Mouse (Mus musculus) liver, postnatal 0 days (tissue): Measurements from ENCODE around the gene Gm20388. TPM values are rescaled to one million over a fixed set of nuclear protein-coding genes. Genes with fewer than 3 reads are reported as not detected.

ENCODE experiments used
- ATAC-seq: fragments of 200-750 bp; cut with Nextera tagmentation; 2 replicates; pipeline ENCODE4 v1.8.0; 2017; ENCODE audit warnings: mild to moderate bottlenecking, moderate library complexity
- DNase-seq: peaks from one replicate; pipeline ENCODE4 v3.0.0-alpha.2; 2016
- H3K27ac ChIP-seq: fragments of 300-500 bp; sonication (generic); 2 replicates; pipeline ENCODE4 v1.5.1; 2014; ENCODE audit warnings: antibody characterized with exemption, moderate library complexity, mild to moderate bottlenecking, low read depth
- H3K27me3 ChIP-seq: fragments of 300-500 bp; sonication (generic); 2 replicates; pipeline ENCODE4 v1.6.1; 2014; ENCODE audit warnings: low read length, control low read depth, mixed read lengths; ENCODE audit not compliant: insufficient read depth
- H3K36me3 ChIP-seq: fragments of 300-500 bp; sonication (generic); replicated peaks from 2 replicates; pipeline ENCODE4 v1.6.1; 2014; ENCODE audit warnings: mild to moderate bottlenecking, control low read depth, low read length, moderate library complexity, mixed read lengths; ENCODE audit not compliant: insufficient read depth
- H3K4me1 ChIP-seq: fragments of 300-500 bp; sonication (generic); 2 replicates; pipeline ENCODE4 v1.6.1; 2014; ENCODE audit warnings: antibody characterized with exemption, mild to moderate bottlenecking, control low read depth; ENCODE audit not compliant: insufficient read depth
- H3K4me2 ChIP-seq: fragments of 300-500 bp; sonication (generic); 2 replicates; pipeline ENCODE4 v1.6.1; 2014; ENCODE audit warnings: low read depth, mild to moderate bottlenecking, low read length, moderate library complexity, mixed read lengths
- H3K4me3 ChIP-seq: fragments of 300-500 bp; sonication (generic); 2 replicates; pipeline ENCODE4 v1.5.1; 2014; ENCODE audit warnings: low read depth, low read length
- H3K9ac ChIP-seq: fragments of 300-500 bp; sonication (generic); replicated peaks from 2 replicates; pipeline ENCODE4 v1.6.1; 2014; ENCODE audit warnings: mild to moderate bottlenecking, moderate library complexity
- H3K9me3 ChIP-seq: fragments of 300-500 bp; sonication (generic); 2 replicates; pipeline ENCODE4 v1.6.1; 2016; ENCODE audit warnings: mild to moderate bottlenecking, control low read depth, low read length, mixed read lengths
- CTCF ChIP-seq: sonication (generic); IDR thresholded peaks from 2 replicates; pipeline ENCODE4 v1.5.1; 2016; ENCODE audit warnings: antibody characterized with exemption, low read depth
- EP300 ChIP-seq: IDR thresholded peaks from 2 replicates; pipeline ENCODE4 v1.6.1; 2016; ENCODE audit warnings: antibody characterized with exemption, low read depth, mild to moderate bottlenecking
- WGBS: fragments of 180-500 bp; shearing (Covaris S2); extraction: QIAGEN DNeasy Blood & Tissue Kit; methylation state at CpG from one replicate; pipeline ENCODE4 v1.1.7; 2014; ENCODE audit not compliant: insufficient replicate concordance; 5-methylcytosine and 5-hydroxymethylcytosine counted together
- polyA plus RNA-seq: library from polyadenylated mRNA; unstranded; fragments of >200 nt; fragmentation: Nextera tagmentation; extraction: Ambion mirVana; gene quantifications from 2 replicates; pipeline ENCODE4 v1.2.1, GENCODE M21; 2015

Gene Gm20388
- polyA plus RNA-seq, 1 experiment from 2014 or later, result not detected

DNA sequence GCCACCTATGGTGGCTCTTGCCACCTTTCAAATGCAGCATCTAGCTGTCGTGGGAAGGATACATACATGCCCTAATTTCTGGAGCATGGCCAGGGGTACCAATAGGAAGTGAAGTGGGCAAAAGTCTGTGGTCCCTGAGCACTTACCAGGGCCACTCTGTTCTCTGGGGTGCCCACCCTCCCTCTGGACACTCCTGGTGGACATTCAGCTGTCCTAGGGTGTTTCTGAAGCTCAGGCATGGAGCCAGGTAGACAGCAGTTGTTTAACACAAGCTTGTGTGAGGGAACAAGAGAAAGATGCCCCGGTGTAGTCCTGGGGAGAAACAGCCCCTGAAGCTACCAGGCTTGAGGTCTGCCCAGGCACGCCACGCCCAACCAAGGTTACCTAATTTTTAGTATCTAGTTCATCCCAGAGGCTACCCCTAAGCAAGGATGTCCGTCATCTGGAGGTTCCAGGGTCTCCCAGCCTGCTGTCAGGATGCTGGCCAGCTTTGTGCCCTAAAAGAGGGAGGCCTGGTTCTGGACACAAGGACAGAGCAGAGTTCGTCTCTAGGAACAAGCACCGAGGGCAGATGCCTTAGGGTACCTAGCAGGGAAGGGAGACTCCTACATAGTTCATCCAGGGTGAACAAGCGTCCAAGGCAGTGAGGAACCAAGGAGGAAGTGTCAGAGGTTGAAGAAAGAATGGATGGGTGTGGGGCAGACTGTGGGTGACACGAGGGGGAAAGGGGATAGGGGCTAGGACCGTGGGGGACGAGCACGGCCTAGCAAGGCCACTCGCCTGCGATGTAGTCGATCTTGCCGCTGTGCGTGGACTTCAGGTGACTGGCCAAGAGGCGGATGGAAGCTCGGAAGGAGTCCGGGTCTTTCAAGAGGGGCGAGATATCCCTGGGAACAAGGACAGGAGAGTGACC is 2665.3 kb downstream of the Gm20388 start:
- peaks cover 22% of the 10 kb centered on the region for H3K36me3 ChIP-seq
- DNase-seq (peak; percentile 41), ATAC-seq (peak; percentile 14)
- peak overlapping the region; percentile 70 for H3K4me3 ChIP-seq
- TF ChIP-seq EP300 (no peak), CTCF (no peak)
- peak overlapping the region; percentile 87 for H3K4me2 ChIP-seq
- peaks cover 22% of the 10 kb centered on the region for H3K4me1 ChIP-seq
- H3K9ac ChIP-seq, result peak overlapping the region; percentile 86
- WGBS, result 5% methylated on average over 21 of the region's 21 CpGs
- H3K27me3 ChIP-seq, result no peaks in the 10 kb centered on the region
- H3K27ac ChIP-seq, result peak overlapping the region; percentile 84
- no peaks in the 10 kb centered on the region for H3K9me3 ChIP-seq

DNA sequence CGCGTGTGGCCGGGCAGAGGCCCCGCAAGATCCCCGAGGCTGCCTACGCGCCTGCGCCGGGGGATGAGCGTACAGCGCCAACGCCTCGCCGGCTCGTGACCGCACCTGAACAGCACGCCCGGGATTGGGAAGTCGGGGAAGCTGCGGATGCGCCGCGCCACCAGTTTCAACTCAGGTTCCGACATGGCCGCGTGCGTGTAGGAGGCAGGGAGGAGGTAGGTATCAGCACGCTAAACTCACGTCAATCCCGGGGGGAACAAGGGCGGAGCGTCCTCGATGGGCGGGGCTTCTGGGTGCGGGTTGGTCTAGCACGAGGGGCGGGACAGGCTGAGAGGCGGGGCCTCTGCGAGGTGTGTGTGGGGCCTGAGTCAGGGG is 2666.0 kb downstream of the Gm20388 start, which contains the start of gene Aprt:
Gene Aprt, minus strand, starts transcription at position 262 of the 375 bp plus-strand sequence.
- H3K36me3 ChIP-seq, result peaks cover 16% of the 10 kb centered on the region
- H3K9me3 ChIP-seq, result no peaks in the 10 kb centered on the region
- ATAC-seq (peak; percentile 81), DNase-seq (peak; percentile 97)
- peak within 1 kb of the TSS; percentile 70 for H3K4me3 ChIP-seq
- H3K9ac ChIP-seq, result peak within 1 kb of the TSS; percentile 86
- no peaks in the 10 kb centered on the region for H3K27me3 ChIP-seq
- peaks cover 22% of the 10 kb centered on the region for H3K4me1 ChIP-seq
- under 1% methylated on average over 39 of the region's 39 CpGs for WGBS
- TF ChIP-seq CTCF (no peak), EP300 (no peak)
- peak within 1 kb of the TSS; percentile 87 for H3K4me2 ChIP-seq
- H3K27ac ChIP-seq, result peak within 1 kb of the TSS; percentile 84

DNA sequence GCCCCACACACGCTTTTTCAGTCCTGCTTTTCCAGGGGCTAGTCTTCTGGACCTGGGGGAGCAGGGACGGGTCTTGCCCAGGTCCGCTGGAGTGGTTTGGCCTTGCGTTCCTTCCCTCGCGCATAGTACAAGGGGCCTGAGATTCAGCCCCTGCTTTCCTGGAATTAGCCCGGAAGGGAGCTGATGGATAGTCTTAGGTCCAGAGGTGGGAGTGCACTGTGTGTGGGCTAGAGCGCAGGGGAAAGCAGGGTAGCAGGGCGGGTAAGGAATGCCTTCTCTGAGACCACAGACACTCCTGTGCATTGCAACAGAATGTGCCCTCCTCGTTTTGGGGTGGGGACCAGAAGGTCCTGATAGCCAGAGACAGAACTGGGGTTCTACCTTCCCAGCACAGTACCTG is 2666.5 kb downstream of the Gm20388 start:
- Histone ChIP-seq H3K4me2 (peak overlapping the region; percentile 87), H3K4me1 (peaks cover 22% of the 10 kb centered on the region), H3K36me3 (peaks cover 11% of the 10 kb centered on the region), H3K27ac (0 out of 2 replicates have a peak overlapping the region, but pooled peaks have one; percentile 9), H3K4me3 (no peak overlapping the region), H3K9me3 (no peaks in the 10 kb centered on the region), H3K27me3 (no peaks in the 10 kb centered on the region), H3K9ac (peak overlapping the region; percentile 86; the same call in 1 of the 2 replicates)
- DNase-seq (no peak), ATAC-seq (no peak)
- WGBS, result 55% methylated on average over 10 of the region's 10 CpGs
- TF ChIP-seq EP300 (no peak), CTCF (no peak)

DNA sequence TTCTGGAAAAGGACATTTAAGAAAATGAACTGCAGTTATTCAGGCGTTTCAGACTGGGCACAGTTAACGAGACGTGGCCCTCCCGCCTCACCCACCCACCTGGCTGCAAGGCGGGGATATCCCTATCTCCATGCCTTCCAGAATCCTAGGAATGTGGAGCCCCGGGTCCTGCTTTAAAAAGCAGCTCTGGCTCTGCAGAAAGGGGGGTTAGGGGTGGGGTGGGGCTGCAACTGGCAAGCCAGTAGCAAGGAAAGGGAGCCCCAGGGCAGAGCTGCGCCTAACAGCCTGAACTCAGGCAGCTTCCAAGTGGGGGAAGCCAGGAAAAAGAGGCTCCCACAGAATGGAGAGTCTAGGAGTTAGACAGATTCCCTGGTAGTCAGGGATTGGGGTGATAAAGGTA is 2668.6 kb downstream of the Gm20388 start:
- Histone ChIP-seq H3K4me1 (peaks cover 20% of the 10 kb centered on the region), H3K27me3 (no peaks in the 10 kb centered on the region), H3K9me3 (no peaks in the 10 kb centered on the region), H3K27ac (no peak overlapping the region), H3K4me2 (no peak overlapping the region), H3K4me3 (no peak overlapping the region), H3K9ac (no peak overlapping the region), H3K36me3 (no peaks in the 10 kb centered on the region; the same call in 1 of the 2 replicates)
- no peak for ATAC-seq
- TF ChIP-seq EP300, result no peak
- TF ChIP-seq CTCF, result no peak
- no peak for DNase-seq
- 75% methylated on average over 7 of the region's 7 CpGs for WGBS

DNA sequence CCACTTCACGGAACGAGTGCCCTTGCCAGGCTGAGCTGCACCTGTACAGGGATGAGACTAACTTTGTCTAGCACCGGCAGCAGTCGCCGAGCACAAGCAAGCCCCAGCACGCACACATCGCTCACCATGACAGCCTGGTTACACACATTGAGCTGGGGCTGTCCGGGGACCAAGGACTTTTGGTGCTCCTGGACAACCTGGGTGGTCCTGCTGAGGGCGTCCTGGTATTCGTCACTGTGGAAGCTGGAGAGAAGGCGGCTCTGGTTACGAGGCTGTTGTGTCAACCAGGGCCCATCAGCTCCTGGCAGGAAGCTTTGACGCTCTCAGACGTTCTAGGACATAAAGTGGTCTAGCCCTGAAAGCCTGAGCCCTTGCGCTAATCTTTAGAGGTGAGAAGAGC is 2670.3 kb downstream of the Gm20388 start:
- no peak overlapping the region for H3K27ac ChIP-seq
- H3K9ac ChIP-seq, result no peak overlapping the region
- no peak overlapping the region for H3K4me3 ChIP-seq
- no peaks in the 10 kb centered on the region for H3K27me3 ChIP-seq
- no peaks in the 10 kb centered on the region for H3K9me3 ChIP-seq
- H3K4me2 ChIP-seq, result no peak overlapping the region
- DNase-seq (no peak), ATAC-seq (no peak)
- WGBS, result 78% methylated on average over 15 of the region's 15 CpGs
- no peak for TF ChIP-seq EP300
- no peak for TF ChIP-seq CTCF
- no peaks in the 10 kb centered on the region for H3K36me3 ChIP-seq
- H3K4me1 ChIP-seq, result peaks cover 14% of the 10 kb centered on the region

DNA sequence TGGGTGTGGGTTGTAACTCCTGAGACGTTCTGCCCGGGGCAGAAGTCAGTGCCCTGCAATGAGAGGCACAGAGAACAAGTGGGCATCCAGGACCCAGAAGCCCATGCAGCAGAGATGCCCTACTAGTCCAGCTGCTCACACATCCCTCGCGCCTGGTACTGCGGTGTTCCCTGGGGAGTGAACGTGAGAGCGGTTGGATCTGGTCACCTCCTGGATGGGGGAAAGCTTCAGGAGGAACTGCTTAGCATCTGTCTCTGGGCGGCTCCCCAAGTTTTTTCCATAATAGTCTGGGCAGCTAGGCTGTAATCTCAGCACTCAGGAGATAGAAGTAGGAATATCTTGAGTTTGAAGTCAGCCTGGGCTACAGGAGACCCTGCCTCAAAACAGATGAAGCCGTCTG is 2674.3 kb downstream of the Gm20388 start:
- Histone ChIP-seq H3K4me3 (no peak overlapping the region), H3K27me3 (no peaks in the 10 kb centered on the region), H3K4me2 (no peak overlapping the region), H3K4me1 (peaks cover 13% of the 10 kb centered on the region), H3K9me3 (no peaks in the 10 kb centered on the region), H3K36me3 (0 out of 2 replicates have a peak, but pooled peaks cover 3% of the 10 kb centered on the region), H3K9ac (no peak overlapping the region), H3K27ac (no peak overlapping the region)
- ATAC-seq (no peak), DNase-seq (no peak)
- no peak for TF ChIP-seq CTCF
- TF ChIP-seq EP300, result no peak
- WGBS, result 88% methylated on average over 9 of the region's 9 CpGs
